Mouse (Mus musculus) limb, embryonic 11.5 days (tissue): ENCODE measurements around the gene Gm49378. TPM values are rescaled to one million over a fixed set of nuclear protein-coding genes. Genes with fewer than 3 reads are reported as not detected.
A peak's percentile ranks its signal among the peaks of the same experiment; 100 is the strongest.

Experiments used
- ATAC-seq: fragments of 200-750 bp; cut with Nextera tagmentation; 2 replicates; pipeline ENCODE4 v1.8.0; 2017; ENCODE audit warnings: low read depth; ENCODE audit not compliant: insufficient number of reproducible peaks, low FRiP score, low TSS enrichment
- DNase-seq: peaks from one replicate; pipeline ENCODE4 v3.0.0-alpha.2; 2015; ENCODE audit warnings: low spot score
- H3K27ac ChIP-seq: fragments of 300-500 bp; sonication (generic); replicated peaks from 2 replicates; pipeline ENCODE4 v1.5.1; 2014; ENCODE audit warnings: low read depth, mild to moderate bottlenecking, low read length
- H3K27me3 ChIP-seq: fragments of 300-500 bp; sonication (generic); 2 replicates; pipeline ENCODE4 v1.6.1; 2014; ENCODE audit warnings: mild to moderate bottlenecking, low read length, mixed read lengths; ENCODE audit not compliant: control insufficient read depth, insufficient read depth
- H3K36me3 ChIP-seq: fragments of 300-500 bp; sonication (generic); 2 replicates; pipeline ENCODE4 v1.6.1; 2014; ENCODE audit warnings: mild to moderate bottlenecking, low read length, moderate library complexity, mixed read lengths; ENCODE audit not compliant: control insufficient read depth, insufficient read depth
- H3K4me1 ChIP-seq: fragments of 300-500 bp; sonication (generic); 2 replicates; pipeline ENCODE4 v1.6.1; 2014; ENCODE audit warnings: low read length, mixed read lengths; ENCODE audit not compliant: control insufficient read depth, insufficient read depth
- H3K4me2 ChIP-seq: fragments of 300-500 bp; sonication (generic); 2 replicates; pipeline ENCODE4 v1.6.1; 2014; ENCODE audit warnings: low read depth, mild to moderate bottlenecking, moderate library complexity; ENCODE audit not compliant: severe bottlenecking
- H3K4me3 ChIP-seq: fragments of 300-500 bp; sonication (generic); 2 replicates; pipeline ENCODE4 v1.5.1; 2014; ENCODE audit warnings: low read depth, low read length
- H3K9ac ChIP-seq: fragments of 300-500 bp; sonication (generic); 2 replicates; pipeline ENCODE4 v1.6.1; 2014; ENCODE audit warnings: mild to moderate bottlenecking, low read length
- H3K9me3 ChIP-seq: fragments of 300-500 bp; sonication (generic); 2 replicates; pipeline ENCODE4 v1.6.1; 2016; ENCODE audit warnings: low read length; ENCODE audit not compliant: control insufficient read depth
- WGBS: fragments of 180-500 bp; shearing (Covaris S2); extraction: QIAGEN DNeasy Blood & Tissue Kit; methylation state at CpG from one replicate; pipeline ENCODE4 v1.1.7; 2014; 5-methylcytosine and 5-hydroxymethylcytosine counted together
- polyA plus RNA-seq: library from polyadenylated mRNA; unstranded; fragments of >200 nt; fragmentation: Nextera tagmentation; extraction: Ambion mirVana; gene quantifications from 2 replicates; pipeline ENCODE4 v1.2.1, GENCODE M21; 2014

Gm49378 gene
- polyA plus RNA-seq, 1 experiment from 2014 or later: 2.2 TPM

DNA sequence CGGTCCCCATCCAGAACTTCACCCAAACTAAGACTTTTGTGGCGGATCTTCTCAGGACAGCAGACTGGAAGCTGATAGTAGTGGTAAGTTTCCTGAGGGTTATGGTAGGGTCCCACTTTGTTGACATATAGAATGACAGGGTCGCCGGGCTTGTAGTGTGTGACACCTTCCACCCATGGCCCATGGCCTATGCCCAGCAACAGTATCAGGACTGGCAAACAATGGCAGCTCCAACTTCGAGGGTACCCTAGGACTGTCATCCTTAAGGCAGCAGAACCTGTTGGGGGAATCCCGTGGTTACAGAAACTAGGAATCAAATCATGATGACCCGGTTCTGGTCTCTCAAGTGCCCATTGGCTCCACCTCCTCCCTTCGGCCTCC lies 5.0 kb upstream of the Gm49378 start:
- DNase-seq (no peak), ATAC-seq (peak; percentile 36; the same call in 1 of the 2 replicates)
- peak overlapping the region; percentile 93 for H3K9ac ChIP-seq
- H3K4me1 ChIP-seq: peaks cover 10% of the 10 kb centered on the region; the same call in 1 of the 2 replicates
- H3K27ac ChIP-seq: no peak overlapping the region
- no peaks in the 10 kb centered on the region for H3K9me3 ChIP-seq
- 21% methylated on average over 8 of the region's 8 CpGs for WGBS
- no peaks in the 10 kb centered on the region for H3K27me3 ChIP-seq
- peak overlapping the region; percentile 62 for H3K4me2 ChIP-seq
- H3K36me3 ChIP-seq: peaks cover 9% of the 10 kb centered on the region; the same call in 1 of the 2 replicates
- peak overlapping the region; percentile 97 for H3K4me3 ChIP-seq

DNA sequence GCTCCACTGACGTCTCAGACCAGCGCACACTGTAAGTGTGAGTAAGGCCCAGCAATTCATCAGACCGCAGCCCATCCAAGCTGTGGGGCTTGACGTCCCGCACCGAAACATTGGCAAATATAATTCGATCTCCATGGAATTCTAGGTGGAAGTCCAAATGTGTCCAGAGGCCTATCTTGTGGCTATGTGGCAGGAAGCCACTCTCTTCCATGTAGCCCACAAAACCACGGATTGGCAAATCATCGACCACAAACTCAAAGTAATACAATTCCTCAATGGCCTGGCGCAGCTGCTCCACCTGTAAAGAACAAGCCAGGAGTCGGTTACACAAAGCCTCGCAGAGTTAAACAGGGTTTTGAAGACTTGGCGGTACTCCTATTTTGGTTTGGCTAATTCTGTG lies 3.6 kb upstream of the Gm49378 start:
- Histone ChIP-seq H3K9me3 (no peaks in the 10 kb centered on the region), H3K9ac (no peak overlapping the region), H3K4me3 (no peak overlapping the region), H3K36me3 (peaks cover 13% of the 10 kb centered on the region; the same call in 1 of the 2 replicates), H3K27me3 (no peaks in the 10 kb centered on the region), H3K4me2 (no peak overlapping the region), H3K4me1 (peaks cover 10% of the 10 kb centered on the region; the same call in 1 of the 2 replicates), H3K27ac (no peak overlapping the region)
- DNase-seq (no peak), ATAC-seq (no peak)
- WGBS: 95% methylated on average over 13 of the region's 13 CpGs

- ATAC-seq: no peak
- DNase-seq: no peak
- 96% methylated on average over 14 of the region's 14 CpGs for WGBS
Observed at GRCm38 (mm10) chr14:55640816-55641215, 3.1 kb upstream of the Gm49378 start.

DNA sequence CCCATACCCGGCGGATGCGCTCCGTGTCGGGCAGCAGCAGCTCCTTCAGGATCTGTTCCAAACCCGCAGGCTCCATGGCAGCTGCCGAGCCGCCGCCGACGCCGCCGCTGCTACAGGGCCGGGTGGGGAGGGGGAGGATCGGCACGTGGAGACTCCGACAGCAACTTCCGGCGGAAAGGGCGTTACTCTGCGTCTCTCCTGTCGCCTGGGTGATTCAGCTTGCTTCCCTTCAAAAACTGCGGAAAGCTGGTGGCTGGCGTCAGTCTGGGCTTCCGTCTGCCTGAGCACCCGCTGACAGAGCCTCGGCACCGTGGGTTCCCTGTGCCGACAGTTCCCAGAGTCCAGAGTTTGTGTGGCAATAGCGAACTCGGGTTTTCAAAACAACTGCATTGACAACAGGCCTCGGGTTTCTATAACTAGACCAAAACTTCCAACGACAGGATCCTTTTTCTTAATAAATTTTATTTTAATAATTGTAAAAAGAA lies 2.1 kb downstream of the Gm49378 start, which contains the start of gene Ipo4:
Gene Ipo4, minus strand, starts transcription at position 435 of the 485 bp plus-strand sequence.
- no peaks in the 10 kb centered on the region for H3K9me3 ChIP-seq
- peak; percentile 74 for ATAC-seq
- peaks cover 4% of the 10 kb centered on the region; the same call in 1 of the 2 replicates for H3K4me1 ChIP-seq
- peak within 1 kb of the TSS; percentile 75 for H3K9ac ChIP-seq
- 2% methylated on average over 33 of the region's 33 CpGs for WGBS
- H3K4me3 ChIP-seq: peak within 1 kb of the TSS; percentile 74
- no peaks in the 10 kb centered on the region for H3K27me3 ChIP-seq
- H3K27ac ChIP-seq: no peak within 1 kb of the TSS
- peak within 1 kb of the TSS; percentile 96 for H3K4me2 ChIP-seq
- peaks cover 21% of the 10 kb centered on the region for H3K36me3 ChIP-seq
- DNase-seq: peak; percentile 91

More at GRCm38 (mm10) chr14:55640816-55641215, 3.1 kb upstream of the Gm49378 start:
- Histone ChIP-seq H3K9me3 (no peaks in the 10 kb centered on the region), H3K4me2 (no peak overlapping the region), H3K9ac (no peak overlapping the region), H3K4me1 (peaks cover 10% of the 10 kb centered on the region; the same call in 1 of the 2 replicates), H3K36me3 (peaks cover 12% of the 10 kb centered on the region; the same call in 1 of the 2 replicates), H3K4me3 (no peak overlapping the region), H3K27me3 (no peaks in the 10 kb centered on the region), H3K27ac (no peak overlapping the region)

DNA sequence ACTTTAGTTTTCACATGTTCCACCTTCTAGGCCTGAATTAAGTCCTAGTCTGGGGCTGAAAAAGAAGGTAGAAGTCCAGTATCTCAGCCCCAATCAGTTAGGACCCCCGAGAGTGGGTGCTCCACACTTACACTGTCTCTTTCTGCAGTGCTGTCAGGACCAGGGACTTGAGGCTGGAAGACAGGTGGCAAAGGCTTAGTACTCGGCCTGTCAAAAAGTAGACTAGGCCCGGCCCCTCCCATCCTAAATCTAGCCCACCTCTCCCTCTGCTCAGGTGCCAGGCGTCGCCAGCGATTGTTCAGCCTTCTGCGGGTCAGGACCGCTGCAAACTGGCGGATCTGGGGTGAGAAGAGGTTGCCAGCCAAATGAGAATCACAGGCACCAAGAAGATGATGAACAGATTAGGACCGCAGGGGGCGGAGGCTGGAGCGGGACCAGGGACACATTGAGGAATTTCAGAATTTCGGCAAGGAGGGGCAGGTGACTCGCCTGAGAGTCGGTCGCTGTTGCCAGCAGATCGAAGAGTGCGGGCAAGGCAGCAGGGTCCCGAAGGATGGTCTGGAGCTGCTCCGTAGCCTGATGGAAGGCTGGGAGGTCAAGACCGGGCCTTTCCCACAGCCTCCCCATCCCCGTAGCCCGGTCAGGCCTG lies 2.7 kb downstream of the Gm49378 start:
- H3K4me1 ChIP-seq: peaks cover 4% of the 10 kb centered on the region; the same call in 1 of the 2 replicates
- ATAC-seq (peak; percentile 76), DNase-seq (no peak)
- H3K27ac ChIP-seq: no peak overlapping the region
- H3K4me3 ChIP-seq: peak overlapping the region; percentile 74
- H3K4me2 ChIP-seq: peak overlapping the region; percentile 96
- no peaks in the 10 kb centered on the region for H3K9me3 ChIP-seq
- peak overlapping the region; percentile 75 for H3K9ac ChIP-seq
- WGBS: 3% methylated on average over 23 of the region's 23 CpGs
- peaks cover 24% of the 10 kb centered on the region for H3K36me3 ChIP-seq
- H3K27me3 ChIP-seq: no peaks in the 10 kb centered on the region

GRCm38 (mm10) chr14:55629312-55629711 lies 8.4 kb downstream of the Gm49378 start:
- no peaks in the 10 kb centered on the region for H3K9me3 ChIP-seq
- no peaks in the 10 kb centered on the region for H3K27me3 ChIP-seq
- no peak overlapping the region for H3K9ac ChIP-seq
- H3K36me3 ChIP-seq: peaks cover 42% of the 10 kb centered on the region
- H3K4me3 ChIP-seq: no peak overlapping the region
- peak; percentile 42 for DNase-seq
- WGBS: 57% methylated on average over 5 of the region's 5 CpGs
- no peak for ATAC-seq
- H3K4me2 ChIP-seq: no peak overlapping the region
- H3K4me1 ChIP-seq: no peaks in the 10 kb centered on the region
- H3K27ac ChIP-seq: no peak overlapping the region

DNA sequence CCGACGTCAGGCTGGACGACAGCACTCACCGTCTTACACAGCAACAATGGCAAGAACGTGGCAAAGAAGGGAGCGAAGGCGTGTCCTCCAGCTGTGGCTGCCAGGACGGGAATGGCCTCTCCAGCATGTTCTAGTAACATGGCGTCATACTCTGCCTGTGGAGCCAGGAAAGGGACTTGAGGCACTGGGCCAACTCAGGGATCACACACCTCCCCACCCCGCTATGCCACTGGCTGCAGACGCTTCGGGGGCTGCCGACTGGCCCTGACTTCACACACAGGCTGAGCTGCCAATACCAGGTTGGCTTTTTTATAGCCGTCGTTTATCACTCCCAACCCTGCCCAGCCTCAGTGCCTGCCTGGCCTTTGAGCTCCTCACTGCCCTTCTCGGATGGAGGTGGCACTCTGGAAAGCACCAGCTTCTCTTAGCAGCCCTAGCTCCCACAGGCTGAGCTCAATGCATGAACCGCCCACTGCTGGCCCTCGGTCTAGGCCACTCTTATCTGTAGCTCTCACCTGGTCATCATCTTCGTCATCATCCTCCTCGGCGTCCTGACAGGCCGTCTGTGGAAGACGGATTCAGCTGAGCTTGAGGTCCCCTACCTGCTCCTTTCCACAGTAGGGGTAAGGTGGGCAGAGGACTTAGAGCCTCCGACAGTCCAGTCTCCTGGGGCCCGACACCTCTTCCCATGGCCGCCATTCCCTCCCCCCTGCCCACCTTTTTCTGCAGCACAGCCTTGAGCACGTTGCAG lies 9.4 kb downstream of the Gm49378 start:
- H3K27ac ChIP-seq: no peak overlapping the region
- H3K36me3 ChIP-seq: peaks cover 42% of the 10 kb centered on the region
- no peak overlapping the region for H3K4me3 ChIP-seq
- H3K9ac ChIP-seq: no peak overlapping the region
- no peaks in the 10 kb centered on the region for H3K27me3 ChIP-seq
- H3K9me3 ChIP-seq: no peaks in the 10 kb centered on the region
- H3K4me2 ChIP-seq: no peak overlapping the region
- WGBS: 78% methylated on average over 27 of the region's 27 CpGs
- no peak for DNase-seq
- H3K4me1 ChIP-seq: no peaks in the 10 kb centered on the region
- no peak for ATAC-seq

GRCm38 (mm10) chr14:55618486-55619195 lies 19.1 kb downstream of the Gm49378 start:
- H3K4me1 ChIP-seq: no peaks in the 10 kb centered on the region
- no peak for ATAC-seq
- DNase-seq: no peak
- H3K9me3 ChIP-seq: no peaks in the 10 kb centered on the region
- no peak overlapping the region for H3K27ac ChIP-seq
- 41% methylated on average over 22 of the region's 22 CpGs for WGBS
- no peaks in the 10 kb centered on the region for H3K27me3 ChIP-seq
- no peaks in the 10 kb centered on the region for H3K36me3 ChIP-seq
- H3K4me2 ChIP-seq: peak overlapping the region; percentile 42
- peak overlapping the region; percentile 14 for H3K4me3 ChIP-seq
- H3K9ac ChIP-seq: 0 out of 2 replicates have a peak overlapping the region, but pooled peaks have one; percentile 1
